9 mouse cellular contexts compared by ENCODE assay signal in genomic region chr11:49244595-49244930, GRCm38 (mm10). TPM values are rescaled to one million over a fixed set of nuclear protein-coding genes. Genes with fewer than 3 reads are reported as not detected.
DNase-seq lines count a peak whose midpoint lies in the region; ATAC-seq and TF ChIP-seq lines count a peak whose summit lies in the region.
"Had no signal": no experiment of that assay in that cellular context is flagged by ENCODE, and none has a peak within 500 bp of the region (broad histone marks: within the 10 kb centered on the region; RNA-seq: fewer than 3 reads in every experiment).

No protein-coding gene starts in this region.

- peak overlapping the region; percentile 95 for H3K27ac ChIP-seq in kidney, embryonic 15.5 days
- peak overlapping the region; percentile 96 for H3K27ac ChIP-seq in bone marrow macrophage, adult 2 months (ENCODE audit: insufficient read depth, low read depth, low read length)
- peak overlapping the region; percentile 93; the same call in 1 of the 2 replicates for H3K27ac ChIP-seq in hindbrain, embryonic 11.5 days (ENCODE audit: low read depth, low read length)
- H3K27ac ChIP-seq in midbrain, embryonic 12.5 days (replicated peaks): peak overlapping the region; percentile 91

- peak; percentile 0; the same call in 1 of the 2 replicates for ATAC-seq in kidney, embryonic 15.5 days (replicated peaks; ENCODE audit: low FRiP score)
- no peak; the same call in 1 of the 2 replicates for ATAC-seq in hindbrain, embryonic 11.5 days (ENCODE audit: low FRiP score)
- ATAC-seq in midbrain, embryonic 12.5 days (ENCODE audit: low FRiP score, low read depth): no peak; the same call in 1 of the 2 replicates

- no peaks in the 10 kb centered on the region for H3K27me3 ChIP-seq in kidney, embryonic 15.5 days
- H3K27me3 ChIP-seq in hindbrain, embryonic 11.5 days (ENCODE audit: control insufficient read depth, insufficient read depth, low read length): no peaks in the 10 kb centered on the region
- no peaks in the 10 kb centered on the region for H3K27me3 ChIP-seq in midbrain, embryonic 12.5 days

- H3K9ac ChIP-seq in kidney, embryonic 15.5 days: peak overlapping the region; percentile 47
- peak overlapping the region; percentile 69 for H3K9ac ChIP-seq in hindbrain, embryonic 11.5 days (ENCODE audit: low read depth, low read length)
- H3K9ac ChIP-seq in midbrain, embryonic 12.5 days (replicated peaks): peak overlapping the region; percentile 65; the same call in 1 of the 2 replicates

- no peak for TF ChIP-seq CTCF in bone marrow macrophage, adult 2 months (IDR thresholded peaks at IDR 0.05; ENCODE audit: low read depth, low read length)

- H3K4me3 ChIP-seq in kidney, embryonic 15.5 days (replicated peaks): peak overlapping the region; percentile 53
- peak overlapping the region; percentile 54 for H3K4me3 ChIP-seq in bone marrow macrophage, adult 2 months (ENCODE audit: insufficient read depth, low read length)
- peak overlapping the region; percentile 55 for H3K4me3 ChIP-seq in hindbrain, embryonic 11.5 days (ENCODE audit: low read depth, low read length)
- peak overlapping the region; percentile 56 for H3K4me3 ChIP-seq in midbrain, embryonic 12.5 days

- H3K4me1 ChIP-seq in kidney, embryonic 15.5 days: peaks cover 54% of the 10 kb centered on the region
- peaks cover 40% of the 10 kb centered on the region for H3K4me1 ChIP-seq in bone marrow macrophage, adult 2 months (ENCODE audit: control insufficient read depth, insufficient read depth, low read length)
- no peaks in the 10 kb centered on the region; the same call in 1 of the 2 replicates for H3K4me1 ChIP-seq in hindbrain, embryonic 11.5 days (replicated peaks; ENCODE audit: control insufficient read depth, insufficient read depth, low read length)
- H3K4me1 ChIP-seq in midbrain, embryonic 12.5 days: peaks cover 24% of the 10 kb centered on the region

- no peak for TF ChIP-seq POLR2A in bone marrow macrophage, adult 2 months (IDR thresholded peaks at IDR 0.05; ENCODE audit: borderline replicate concordance, low read depth, low read length)

- under 1% methylated on average over 4 of the region's 4 CpGs for WGBS in kidney, embryonic 15.5 days
- WGBS in hindbrain, embryonic 11.5 days: 2% methylated on average over 4 of the region's 4 CpGs
- 2% methylated on average over 4 of the region's 4 CpGs for WGBS in midbrain, embryonic 12.5 days

- DNase-seq in kidney, postnatal 4 days: no peak
- DNase-seq in hindbrain, embryonic 11.5 days (ENCODE audit: low spot score): no peak
- no peak for DNase-seq in adipocyte (ENCODE audit: low spot score)
- DNase-seq in ovary, adult 18-20 months (ENCODE audit: low spot score): no peak
- DNase-seq in thymus, adult 18-20 months: no peak

- H3K4me2 ChIP-seq in kidney, embryonic 15.5 days: peak overlapping the region; percentile 67
- H3K4me2 ChIP-seq in hindbrain, embryonic 11.5 days (replicated peaks; ENCODE audit: low read depth, low read length): peak overlapping the region; percentile 63
- H3K4me2 ChIP-seq in midbrain, embryonic 12.5 days (replicated peaks): peak overlapping the region; percentile 67

- H3K9me3 ChIP-seq in kidney, embryonic 15.5 days (replicated peaks): 0 out of 2 replicates have a peak, but pooled peaks cover 3% of the 10 kb centered on the region
- no peaks in the 10 kb centered on the region for H3K9me3 ChIP-seq in hindbrain, embryonic 11.5 days (ENCODE audit: control insufficient read depth, low read length)
- no peaks in the 10 kb centered on the region for H3K9me3 ChIP-seq in midbrain, embryonic 12.5 days

- no peaks in the 10 kb centered on the region for H3K36me3 ChIP-seq in kidney, embryonic 15.5 days
- H3K36me3 ChIP-seq in hindbrain, embryonic 11.5 days (ENCODE audit: control insufficient read depth, insufficient read depth, low read length): no peaks in the 10 kb centered on the region
- no peaks in the 10 kb centered on the region for H3K36me3 ChIP-seq in midbrain, embryonic 12.5 days

RNA-seq across cellular contexts. Expression of gene Mgat1, which starts 0.6 kb away (rescaled TPM):
- polyA plus RNA-seq in kidney, embryonic 15.5 days (2015; fragmentation: Nextera tagmentation; extraction: Ambion mirVana): 66.7 and 75.0 TPM in 2 replicates
- polyA plus RNA-seq in bone marrow macrophage, adult 2 months (2012; ENCODE audit: insufficient read depth, insufficient read length, missing spikeins): 76.3 and 89.8 TPM in 2 replicates
- 28.7 and 31.0 TPM in 2 replicates for polyA plus RNA-seq in hindbrain, embryonic 11.5 days (2014; fragmentation: Nextera tagmentation; extraction: Ambion mirVana)
- polyA plus RNA-seq in midbrain, embryonic 12.5 days (2016; fragmentation: Nextera tagmentation; extraction: Ambion mirVana): 33.5 and 39.0 TPM in 2 replicates

RNA-seq across cellular contexts. Expression of gene Olfr1393, which starts 33.5 kb away (rescaled TPM):
- not detected in 2 replicates for polyA plus RNA-seq in kidney, embryonic 15.5 days (2015; fragmentation: Nextera tagmentation; extraction: Ambion mirVana)
- not detected in 2 replicates for polyA plus RNA-seq in bone marrow macrophage, adult 2 months (2012; ENCODE audit: insufficient read depth, insufficient read length, missing spikeins)
- polyA plus RNA-seq in hindbrain, embryonic 11.5 days (2014; fragmentation: Nextera tagmentation; extraction: Ambion mirVana): not detected in 2 replicates
- polyA plus RNA-seq in midbrain, embryonic 12.5 days (2016; fragmentation: Nextera tagmentation; extraction: Ambion mirVana): 0.06 TPM in 1 of 2 replicates, not detected in the other
- polyA plus RNA-seq: adrenal gland, adult 2 months had no signal

RNA-seq across cellular contexts. Expression of gene Olfr1392, which starts 40.5 kb away (rescaled TPM):
- polyA plus RNA-seq in kidney, embryonic 15.5 days (2015; fragmentation: Nextera tagmentation; extraction: Ambion mirVana): 0.10 and 0.15 TPM in 2 replicates
- not detected in 2 replicates for polyA plus RNA-seq in bone marrow macrophage, adult 2 months (2012; ENCODE audit: insufficient read depth, insufficient read length, missing spikeins)
- polyA plus RNA-seq in hindbrain, embryonic 11.5 days (2014; fragmentation: Nextera tagmentation; extraction: Ambion mirVana): not detected in 2 replicates
- polyA plus RNA-seq in midbrain, embryonic 12.5 days (2016; fragmentation: Nextera tagmentation; extraction: Ambion mirVana): 0.06 TPM in 1 of 2 replicates, not detected in the other

RNA-seq across cellular contexts. Expression of gene Zfp62, which starts 41.5 kb away (rescaled TPM):
- 40.5 and 41.9 TPM in 2 replicates for polyA plus RNA-seq in kidney, embryonic 15.5 days (2015; fragmentation: Nextera tagmentation; extraction: Ambion mirVana)
- polyA plus RNA-seq in bone marrow macrophage, adult 2 months (2012; ENCODE audit: insufficient read depth, insufficient read length, missing spikeins): 28.4 and 30.8 TPM in 2 replicates
- polyA plus RNA-seq in hindbrain, embryonic 11.5 days (2014; fragmentation: Nextera tagmentation; extraction: Ambion mirVana): 59.0 and 63.2 TPM in 2 replicates
- polyA plus RNA-seq in midbrain, embryonic 12.5 days (2016; fragmentation: Nextera tagmentation; extraction: Ambion mirVana): 60.8 and 63.3 TPM in 2 replicates

RNA-seq across cellular contexts. Expression of gene Btnl9, which starts 57.6 kb away (rescaled TPM):
- 2.6 and 5.6 TPM in 2 replicates for polyA plus RNA-seq in kidney, embryonic 15.5 days (2015; fragmentation: Nextera tagmentation; extraction: Ambion mirVana)
- polyA plus RNA-seq in bone marrow macrophage, adult 2 months (2012; ENCODE audit: insufficient read depth, insufficient read length, missing spikeins): 0.15 TPM in 1 of 2 replicates, not detected in the other
- polyA plus RNA-seq in hindbrain, embryonic 11.5 days (2014; fragmentation: Nextera tagmentation; extraction: Ambion mirVana): 0.10 TPM in 1 of 2 replicates, not detected in the other
- polyA plus RNA-seq in midbrain, embryonic 12.5 days (2016; fragmentation: Nextera tagmentation; extraction: Ambion mirVana): 0.04 TPM in 1 of 2 replicates, not detected in the other
